Mouse (Mus musculus): ENCODE measurements around the gene Shroom3.

Gene Shroom3

DNA sequence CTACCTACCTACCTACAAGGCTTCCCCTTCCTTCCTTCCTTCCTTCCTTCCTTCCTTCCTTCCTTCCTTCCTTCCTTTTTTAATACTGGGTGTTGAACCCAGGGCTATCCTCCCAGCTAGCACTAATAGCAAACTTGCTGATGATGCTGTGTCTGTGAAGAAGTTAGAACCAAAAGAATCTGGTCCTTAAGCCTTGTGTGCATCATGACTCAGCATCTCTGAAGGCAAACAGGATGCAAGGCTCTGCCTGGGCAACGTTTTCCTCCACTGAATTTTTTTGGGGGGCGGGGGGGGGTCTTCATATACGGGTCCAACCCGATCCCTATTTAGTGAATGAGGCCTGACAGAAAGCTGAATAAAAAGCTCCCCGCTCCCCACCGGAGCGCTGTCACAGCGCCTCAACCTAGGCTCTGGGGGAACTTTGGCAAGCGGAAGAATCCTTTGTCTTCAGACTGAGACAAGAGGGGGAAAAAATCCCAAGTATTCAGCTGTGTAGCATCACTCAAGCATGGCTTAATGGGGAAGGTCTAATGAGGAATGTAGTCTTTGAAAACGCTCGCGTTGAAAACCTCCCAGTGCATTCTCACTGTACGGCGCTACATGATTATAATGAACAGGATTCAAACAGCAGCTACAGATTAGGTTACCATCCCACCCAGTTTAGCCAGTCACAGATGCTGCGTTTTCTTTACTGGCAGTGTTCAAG is 15.0 kb downstream of the Shroom3 start:
- DNase-seq (ENCODE audit: low spot score), result peak; percentile 77

DNA sequence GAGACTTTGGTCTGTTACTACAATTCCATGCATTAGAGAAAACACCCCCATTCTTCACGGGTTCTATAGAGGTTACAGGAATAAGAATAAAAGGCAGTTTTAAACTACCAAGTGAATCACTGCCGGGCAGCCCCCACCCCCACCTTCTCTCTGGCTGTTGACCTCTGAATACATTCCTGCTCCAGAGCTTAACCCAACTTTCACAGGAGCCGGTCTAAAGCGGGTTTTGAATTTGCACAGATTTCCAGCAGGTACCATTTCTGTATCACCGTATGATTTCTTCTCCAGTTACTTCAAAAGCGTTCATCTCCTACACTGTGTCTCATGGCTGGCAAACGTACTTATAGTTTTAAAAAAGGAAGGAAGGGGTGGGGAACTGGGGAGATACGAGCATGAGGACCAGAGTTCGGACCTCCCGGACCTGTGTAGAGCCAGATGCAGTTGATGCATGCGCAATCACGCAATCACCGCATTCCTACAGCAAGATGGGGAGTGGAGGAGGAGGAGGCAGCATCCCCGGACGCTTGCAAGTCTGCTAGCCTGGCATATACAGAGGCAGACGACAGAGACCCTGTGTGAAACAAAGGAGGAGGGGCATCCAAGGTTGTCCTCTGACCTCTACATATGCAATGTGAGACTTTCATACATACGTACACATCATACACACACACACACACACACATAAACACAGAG is 15.7 kb downstream of the Shroom3 start:
- peak; percentile 58 for DNase-seq (ENCODE audit: low spot score)

DNA sequence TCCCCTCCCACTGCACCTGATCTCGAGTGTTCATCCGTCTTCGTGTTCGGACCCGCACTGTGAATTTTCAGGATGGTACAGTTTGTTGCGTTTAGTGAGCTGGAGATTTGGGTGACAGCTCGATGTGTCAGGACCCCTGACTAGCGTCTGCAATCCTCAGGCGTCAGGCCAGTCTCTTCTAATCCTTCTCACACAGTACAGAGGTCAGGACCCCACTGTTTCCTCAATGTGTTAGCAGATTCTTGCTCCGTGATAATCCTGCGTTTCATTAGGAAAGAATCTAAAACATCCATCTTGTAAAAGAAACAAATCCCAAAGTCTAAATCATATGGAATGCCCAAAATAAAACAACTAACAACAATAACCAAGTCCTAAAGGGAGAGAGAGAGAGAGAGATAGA is 18.5 kb downstream of the Shroom3 start:
- no peak for DNase-seq (ENCODE audit: low spot score)

- no peak for DNase-seq (ENCODE audit: low spot score)
These were observed 20.4 kb downstream of the Shroom3 start for GRCm38 (mm10) chr5:92703671-92704070.

GRCm38 (mm10) chr5:92707921-92708491 is 24.8 kb downstream of the Shroom3 start:
- DNase-seq (ENCODE audit: low spot score), result peak; percentile 43

- no peak for DNase-seq (ENCODE audit: low spot score)
These were observed 27.5 kb downstream of the Shroom3 start for GRCm38 (mm10) chr5:92710779-92711178.

DNA sequence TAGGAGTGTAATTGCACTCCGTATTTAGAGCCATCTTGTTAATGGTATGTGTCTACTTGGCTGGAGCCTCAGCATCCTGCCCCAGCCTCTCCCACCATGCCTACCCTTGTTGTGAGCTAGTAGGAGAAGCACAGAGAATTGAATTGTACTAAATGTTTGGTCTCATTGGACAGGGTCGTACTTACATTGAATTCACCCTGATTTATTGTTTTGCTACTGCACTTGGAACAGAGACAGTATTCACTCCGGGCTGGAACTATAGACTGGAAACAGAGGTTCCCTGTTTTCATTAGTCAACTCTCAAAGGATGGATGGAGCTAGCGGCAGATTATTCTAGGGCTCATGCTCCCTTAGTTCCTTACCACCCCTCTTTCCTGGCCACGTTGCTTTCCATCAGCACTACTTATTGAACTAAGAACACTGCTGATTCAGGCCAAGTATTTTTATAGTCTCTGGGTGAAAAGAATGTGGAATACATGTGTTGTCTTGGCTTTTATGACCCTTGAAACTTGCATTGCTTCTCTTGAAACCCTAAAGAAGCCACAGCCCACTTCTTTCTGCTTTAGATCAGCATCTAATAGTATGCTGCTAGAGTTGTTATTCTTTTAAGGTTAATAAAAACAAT is 28.5 kb downstream of the Shroom3 start:
- no peak for DNase-seq (ENCODE audit: low spot score)

DNA sequence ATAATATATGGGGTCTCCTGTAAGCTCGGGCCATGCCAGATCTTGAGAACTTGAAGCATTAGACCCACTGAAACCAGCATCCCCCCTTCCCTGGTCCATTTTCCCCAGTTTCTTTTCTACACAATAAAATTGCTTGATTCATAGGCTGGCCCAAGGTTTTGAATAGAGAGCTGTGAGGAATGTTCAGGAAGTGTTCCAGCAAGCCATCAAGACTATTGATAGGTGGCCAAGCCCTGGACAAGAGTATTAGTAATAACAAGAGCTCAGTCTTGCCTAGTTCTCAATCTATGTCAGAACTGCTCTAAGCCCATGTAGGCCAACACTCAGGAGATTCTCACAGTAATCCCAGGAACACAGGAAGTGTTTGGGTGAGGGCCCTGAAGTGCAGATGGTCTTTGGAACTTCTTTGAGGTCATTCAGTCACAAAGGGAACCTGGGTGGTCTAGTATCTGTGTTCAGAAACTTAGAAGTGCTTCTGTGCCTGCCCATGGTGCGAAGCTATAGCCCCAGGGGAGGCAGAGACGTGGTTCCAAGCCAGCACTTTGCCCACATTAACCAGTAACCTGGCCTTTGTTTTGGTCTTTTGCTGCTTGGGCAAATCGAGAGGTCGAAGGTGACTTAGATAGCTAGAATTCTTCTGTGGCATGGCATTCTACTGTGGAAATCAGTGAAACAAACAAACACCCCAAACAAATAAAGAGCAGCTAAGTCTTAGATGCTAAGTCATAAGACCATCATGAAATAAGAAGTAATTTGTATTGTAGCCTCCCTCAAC is 29.6 kb downstream of the Shroom3 start:
- DNase-seq (ENCODE audit: low spot score), result no peak

- DNase-seq (ENCODE audit: low spot score), result no peak
These were observed 31.7 kb downstream of the Shroom3 start for GRCm38 (mm10) chr5:92714886-92715285.

DNA sequence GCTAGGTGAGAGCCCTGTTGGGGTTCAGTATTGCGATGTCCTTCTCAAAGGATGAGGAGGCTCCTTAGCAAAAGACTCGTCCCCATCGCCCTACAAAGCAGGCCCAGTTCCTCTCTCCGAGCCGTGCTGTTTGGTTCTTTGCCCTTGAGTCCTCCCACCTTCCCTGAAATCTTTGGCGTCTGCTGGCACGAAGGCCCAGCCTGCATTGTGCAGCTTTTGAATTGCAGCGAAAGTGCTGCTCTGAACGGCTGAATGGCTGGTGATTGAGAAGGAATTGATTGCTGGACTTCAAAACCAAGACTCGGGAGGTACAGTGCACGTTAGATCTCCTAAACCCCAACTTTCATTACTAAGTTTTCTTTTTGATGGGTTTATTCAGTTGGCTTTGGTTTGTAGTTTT is 32.1 kb downstream of the Shroom3 start:
- DNase-seq (ENCODE audit: low spot score), result no peak

DNA sequence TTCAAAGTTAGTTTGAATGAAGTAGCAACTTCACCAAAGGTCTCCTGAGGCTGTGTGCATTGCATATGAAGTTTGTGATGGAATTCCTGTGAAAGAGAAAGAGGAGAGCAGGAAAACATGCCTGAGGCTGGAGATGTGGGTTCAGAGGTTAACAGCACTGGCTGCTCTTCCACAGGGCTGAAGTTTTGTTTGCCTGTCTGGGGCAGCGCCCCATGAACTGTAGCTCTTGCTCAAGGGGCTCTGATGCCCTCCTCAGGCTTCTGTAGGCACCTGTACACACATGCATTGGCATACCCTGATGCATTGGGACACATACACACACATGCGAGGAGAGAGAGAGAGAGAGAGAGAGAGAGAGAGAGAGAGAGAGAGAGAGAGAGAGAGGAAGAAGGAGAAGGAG is 32.7 kb downstream of the Shroom3 start:
- no peak for DNase-seq (ENCODE audit: low spot score)

GRCm38 (mm10) chr5:92717666-92718360 is 34.6 kb downstream of the Shroom3 start:
- DNase-seq (ENCODE audit: low spot score), result no peak

GRCm38 (mm10) chr5:92718856-92719255 is 35.6 kb downstream of the Shroom3 start:
- DNase-seq (ENCODE audit: low spot score), result no peak

DNA sequence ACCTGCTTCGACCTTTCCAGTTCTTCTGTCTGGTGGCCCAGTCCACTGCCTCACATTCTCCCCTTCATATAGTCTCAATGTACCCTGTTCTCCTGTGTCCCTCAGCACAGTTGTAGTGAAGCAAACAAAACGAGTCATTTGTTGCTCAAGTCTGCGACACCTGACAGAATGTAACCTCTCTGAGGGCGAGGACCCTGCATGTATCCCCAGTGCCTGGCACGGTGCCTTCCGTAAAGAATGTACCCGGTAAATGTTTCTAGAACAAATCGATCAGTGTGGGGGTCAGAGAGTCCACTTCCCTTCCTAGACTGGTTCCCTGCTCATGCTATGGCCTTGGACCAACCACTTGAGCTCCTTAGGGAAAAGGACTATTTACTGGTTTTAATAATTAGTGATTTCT is 38.4 kb downstream of the Shroom3 start:
- no peak for DNase-seq (ENCODE audit: low spot score)

DNA sequence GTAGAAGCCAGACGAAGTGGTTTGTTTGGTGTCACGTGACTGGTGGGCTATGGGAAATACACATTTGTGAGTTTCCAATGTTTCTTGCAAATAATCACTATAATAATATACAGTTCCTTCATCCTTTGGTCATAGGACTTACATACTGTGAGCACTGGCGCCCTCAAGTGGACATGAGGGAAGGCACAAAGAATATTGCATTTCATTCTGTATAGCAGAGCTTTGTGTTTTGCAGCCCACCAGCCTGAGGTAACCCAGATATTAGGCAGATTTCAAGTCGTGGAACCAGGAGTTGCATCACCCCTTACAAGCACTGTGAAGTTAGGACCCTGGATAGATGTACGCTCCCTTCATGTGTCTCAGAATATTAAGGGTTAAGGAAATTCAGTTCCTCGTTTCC is 42.7 kb downstream of the Shroom3 start:
- peak; percentile 91 for DNase-seq (ENCODE audit: low spot score)

DNA sequence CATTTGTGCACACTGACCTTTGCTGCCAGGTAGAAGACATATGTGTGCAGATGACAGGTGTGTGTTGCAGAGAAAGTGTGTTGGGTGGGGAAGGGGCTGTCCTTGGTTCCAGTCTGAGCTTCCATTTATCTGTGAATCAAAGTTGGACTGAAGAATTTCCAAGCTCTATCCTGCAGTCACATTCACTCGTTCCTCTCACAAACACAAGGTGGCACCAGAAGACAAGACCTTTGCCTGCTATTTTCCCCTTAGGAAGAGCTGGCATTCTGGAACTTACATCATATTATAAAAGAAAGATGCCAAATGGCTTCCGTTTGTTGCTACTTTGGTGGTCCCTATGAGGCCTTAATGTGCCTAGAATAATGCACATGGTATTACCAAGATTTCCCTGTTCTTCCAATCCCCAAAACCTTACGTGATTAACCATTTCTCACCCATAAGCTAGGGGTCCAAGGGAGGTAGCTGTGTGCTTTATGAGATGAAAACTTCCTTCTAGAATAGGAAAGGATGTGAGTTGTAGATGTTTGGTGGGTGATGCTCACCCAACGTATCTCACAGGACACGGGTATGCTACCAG is 45.1 kb downstream of the Shroom3 start:
- peak; percentile 86 for DNase-seq (ENCODE audit: low spot score)

DNA sequence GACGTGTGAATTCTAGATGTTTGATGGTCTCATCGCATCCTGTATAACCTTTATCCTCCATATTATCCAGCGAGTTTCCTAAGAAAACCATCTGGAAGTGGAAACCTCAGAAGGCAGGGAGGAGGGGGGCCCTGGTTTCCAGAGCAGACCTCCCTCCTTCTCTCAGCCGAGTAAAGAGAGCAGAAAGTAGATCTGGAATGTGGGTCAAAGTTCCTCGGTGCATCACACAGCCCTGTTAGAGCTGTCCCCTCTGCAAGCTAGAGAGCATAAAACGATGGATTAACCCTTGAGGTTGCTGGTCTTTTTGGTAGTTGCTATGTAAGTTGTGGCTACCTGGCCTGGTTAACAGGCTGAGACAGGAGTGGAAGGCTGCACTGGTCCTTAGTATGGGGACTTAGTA is 46.0 kb downstream of the Shroom3 start:
- DNase-seq (ENCODE audit: low spot score), result no peak

DNA sequence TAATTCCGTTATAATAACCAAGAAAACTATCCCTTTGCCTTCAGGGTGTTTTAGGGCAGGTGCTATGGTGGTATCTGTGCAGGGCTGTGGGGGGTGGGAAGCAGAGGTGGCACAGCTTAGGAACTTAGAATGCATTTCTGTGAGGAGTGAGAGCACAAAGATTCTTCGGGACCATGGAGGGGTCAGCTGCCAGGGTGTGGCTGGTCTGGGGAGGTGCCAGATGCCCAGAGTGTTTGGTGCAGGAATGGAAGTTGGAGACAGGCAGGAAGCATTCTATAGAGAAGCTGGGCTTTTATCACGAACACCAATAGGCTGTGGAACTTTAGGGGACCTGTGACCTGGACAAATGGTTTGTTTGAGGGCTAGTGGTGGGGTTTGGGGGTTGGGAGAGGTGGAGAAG is 58.6 kb downstream of the Shroom3 start:
- no peak for DNase-seq (ENCODE audit: low spot score)

DNA sequence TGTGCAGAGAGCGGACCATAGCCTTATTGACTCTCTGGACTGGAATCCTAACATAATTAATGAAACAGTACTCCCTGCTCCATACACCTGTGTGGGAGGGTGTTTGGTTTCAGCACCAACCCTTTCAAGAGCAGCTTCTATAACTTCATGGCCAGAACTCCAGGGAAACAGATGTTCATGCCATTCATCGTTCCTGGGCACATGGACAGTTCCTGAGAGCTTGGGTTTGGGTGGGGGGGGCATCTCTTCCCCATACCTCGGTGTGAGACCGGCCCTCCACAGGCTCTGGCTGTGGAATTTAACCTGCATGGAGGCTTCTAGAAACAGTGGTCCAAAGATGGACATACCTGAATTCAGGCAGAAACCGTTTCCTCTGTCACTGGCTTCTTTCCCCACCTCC is 59.5 kb downstream of the Shroom3 start:
- no peak for DNase-seq (ENCODE audit: low spot score)

DNA sequence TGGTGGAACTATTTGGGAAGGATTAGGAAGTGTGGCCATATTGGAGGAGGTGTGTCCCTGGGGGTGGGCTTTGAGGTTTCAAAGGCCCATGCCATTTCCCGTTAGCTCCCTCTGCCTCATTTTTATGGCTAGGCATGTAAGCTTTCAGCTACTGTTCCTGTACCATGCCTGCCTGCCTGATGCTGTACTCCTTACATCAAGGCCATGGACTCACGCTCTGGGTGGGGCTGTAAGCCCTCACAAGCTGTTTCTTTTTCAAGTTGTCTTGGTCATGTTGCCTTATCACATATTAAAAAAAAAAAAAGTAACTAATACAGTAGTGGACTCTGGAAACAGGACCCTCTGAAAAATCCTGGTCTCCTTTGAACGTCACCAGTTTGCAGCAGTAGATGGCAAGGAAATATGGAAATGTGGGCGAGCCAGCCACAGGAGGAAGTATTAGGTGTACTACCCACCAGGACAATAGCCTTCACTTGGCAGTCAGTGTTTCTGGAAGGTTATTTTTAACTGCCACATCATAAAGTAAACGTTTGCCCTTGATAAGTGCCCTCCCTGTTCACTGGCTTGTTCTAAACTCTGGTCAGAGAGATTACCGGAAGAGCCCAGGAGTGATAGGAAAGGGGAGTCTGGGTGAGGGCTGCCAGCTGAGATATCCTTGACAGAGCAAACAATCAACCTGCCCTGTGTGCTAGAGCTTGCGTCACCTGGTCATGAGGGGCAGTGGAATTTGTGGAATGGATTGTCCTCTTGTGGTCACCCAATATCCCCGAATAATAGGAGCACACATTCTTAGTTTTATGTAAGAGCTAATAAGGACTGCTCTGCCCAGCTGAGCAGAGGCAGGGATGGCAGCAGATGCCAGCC is 62.4 kb downstream of the Shroom3 start:
- no peak for DNase-seq (ENCODE audit: low spot score)

Data from embryo, embryonic 10.5 days (tissue).